Mouse (Mus musculus) olfactory bulb, adult 2 months (tissue): ENCODE data around the gene Ric3.

Experiments used
- CTCF ChIP-seq: fragments of 200-500 bp; IDR thresholded peaks from 2 replicates; pipeline ENCODE4 v1.5.1; 2012; ENCODE audit warnings: low read depth, mild to moderate bottlenecking, low read length, moderate library complexity; ENCODE audit not compliant: insufficient read depth
- POLR2A ChIP-seq: fragments of 200-500 bp; IDR thresholded peaks from 2 replicates; pipeline ENCODE4 v1.6.1; 2012; ENCODE audit warnings: mild to moderate bottlenecking, low read depth, low read length, moderate library complexity; ENCODE audit not compliant: insufficient read depth

DNA sequence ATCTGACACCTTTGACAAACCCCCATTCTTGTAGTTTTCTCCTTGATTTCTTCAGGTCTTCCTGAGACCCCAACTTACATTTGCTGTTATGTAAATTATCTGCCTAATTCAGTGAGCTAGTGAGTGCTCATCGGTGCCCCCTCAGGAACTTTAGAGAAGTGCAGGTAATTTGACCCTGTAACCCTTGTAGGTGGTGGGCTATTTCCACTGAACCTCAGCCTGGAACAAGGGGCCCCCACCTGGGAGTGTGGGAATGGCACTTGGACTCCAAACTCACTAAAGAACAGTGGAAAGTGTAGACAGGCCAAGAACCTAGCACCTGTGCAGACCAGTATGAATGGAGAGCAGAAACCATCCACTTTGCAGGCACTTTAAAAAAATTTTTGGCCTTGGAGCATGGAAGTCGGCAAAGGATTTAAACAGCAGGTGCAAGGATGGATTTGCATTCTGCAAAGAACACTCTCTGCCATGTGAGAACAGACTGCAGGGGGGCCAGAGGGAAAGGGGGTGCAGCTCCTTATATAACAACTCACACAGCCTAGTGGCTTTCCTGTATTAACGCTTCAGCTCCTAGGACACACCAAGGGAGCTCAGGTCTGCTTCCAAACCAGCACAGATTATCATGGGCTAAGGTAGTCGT lies 82.7 kb downstream of the Ric3 start:
- no peak for TF ChIP-seq POLR2A
- no peak for TF ChIP-seq CTCF
